In genomic region chr4:129578466-129578865, GRCm38 (mm10) we compare ENCODE assay signal across 9 mouse cellular contexts. TPM values are rescaled to one million over a fixed set of nuclear protein-coding genes. Genes with fewer than 3 reads are reported as not detected.
DNase-seq lines count a peak whose midpoint lies in the region; ATAC-seq lines count a peak whose summit lies in the region.
"Had no signal": no experiment of that assay in that cellular context is flagged by ENCODE, and none has a peak within 500 bp of the region (broad histone marks: within the 10 kb centered on the region; RNA-seq: fewer than 3 reads in every experiment).

Gene Fam167b (minus strand): TSS chr4:129578549.

- no peaks in the 10 kb centered on the region for H3K9me3 ChIP-seq in lung, embryonic 15.5 days
- no peaks in the 10 kb centered on the region for H3K9me3 ChIP-seq in kidney, embryonic 16.5 days (ENCODE audit: low read length)
- H3K9me3 ChIP-seq in midbrain, embryonic 16.5 days (replicated peaks; ENCODE audit: control insufficient read depth, low read length, poor library complexity, severe bottlenecking), result no peaks in the 10 kb centered on the region
- H3K9me3 ChIP-seq: G1E had no signal

- no peak within 1 kb of the TSS for H3K4me3 ChIP-seq in lung, embryonic 15.5 days
- peak within 1 kb of the TSS; percentile 34 for H3K4me3 ChIP-seq in kidney, embryonic 16.5 days (ENCODE audit: low read length)
- no peak within 1 kb of the TSS for H3K4me3 ChIP-seq in midbrain, embryonic 16.5 days (ENCODE audit: low read depth, low read length)

- H3K4me1 ChIP-seq in lung, embryonic 15.5 days, result peaks cover 6% of the 10 kb centered on the region; the same call in 1 of the 2 replicates
- H3K4me1 ChIP-seq in kidney, embryonic 16.5 days (ENCODE audit: insufficient read depth, low read length), result peaks cover 17% of the 10 kb centered on the region
- H3K4me1 ChIP-seq in midbrain, embryonic 16.5 days (ENCODE audit: control insufficient read depth, insufficient read depth, low read length), result no peaks in the 10 kb centered on the region

- H3K9ac ChIP-seq in lung, embryonic 15.5 days, result no peak within 1 kb of the TSS
- peak within 1 kb of the TSS; percentile 56 for H3K9ac ChIP-seq in kidney, embryonic 16.5 days (replicated peaks; ENCODE audit: low read length)
- peak within 1 kb of the TSS; percentile 38; the same call in 1 of the 2 replicates for H3K9ac ChIP-seq in midbrain, embryonic 16.5 days (ENCODE audit: low read depth, low read length)

- no peaks in the 10 kb centered on the region for H3K36me3 ChIP-seq in lung, embryonic 15.5 days
- no peaks in the 10 kb centered on the region for H3K36me3 ChIP-seq in kidney, embryonic 16.5 days (ENCODE audit: insufficient read depth, low read length)
- H3K36me3 ChIP-seq in midbrain, embryonic 16.5 days (ENCODE audit: control insufficient read depth, insufficient read depth, low read length), result no peaks in the 10 kb centered on the region
- H3K36me3 ChIP-seq: G1E had no signal

- 0 out of 2 replicates have a peak within 1 kb of the TSS, but pooled peaks have one; percentile 15 for H3K4me2 ChIP-seq in lung, embryonic 15.5 days
- H3K4me2 ChIP-seq in kidney, embryonic 16.5 days (replicated peaks; ENCODE audit: low read depth, low read length), result peak within 1 kb of the TSS; percentile 41
- peak within 1 kb of the TSS; percentile 24; the same call in 1 of the 2 replicates for H3K4me2 ChIP-seq in midbrain, embryonic 16.5 days (ENCODE audit: low read length)

- H3K27me3 ChIP-seq in lung, embryonic 15.5 days, result no peaks in the 10 kb centered on the region
- no peaks in the 10 kb centered on the region for H3K27me3 ChIP-seq in kidney, embryonic 16.5 days (ENCODE audit: insufficient read depth, low read length)
- H3K27me3 ChIP-seq in midbrain, embryonic 16.5 days (ENCODE audit: control insufficient read depth, insufficient read depth, low read depth, low read length), result no peaks in the 10 kb centered on the region

- H3K27ac ChIP-seq in lung, embryonic 15.5 days, result peak within 1 kb of the TSS; percentile 31; the same call in 1 of the 2 replicates
- H3K27ac ChIP-seq in kidney, embryonic 16.5 days (ENCODE audit: low read length), result peak within 1 kb of the TSS; percentile 52
- no peak within 1 kb of the TSS for H3K27ac ChIP-seq in midbrain, embryonic 16.5 days (ENCODE audit: low read length)

- ATAC-seq in lung, embryonic 15.5 days (ENCODE audit: borderline replicate concordance, extremely low read depth, low FRiP score, low TSS enrichment), result no peak
- ATAC-seq in kidney, embryonic 16.5 days (ENCODE audit: low FRiP score, low TSS enrichment), result no peak
- ATAC-seq in midbrain, embryonic 16.5 days, result no peak

- DNase-seq in lung, postnatal 14 days, result no peak
- peak; percentile 51 for DNase-seq in heart, adult 8-10 months (ENCODE audit: low spot score)
- no peak for DNase-seq in cerebellum, adult 18-20 months
- DNase-seq in layer of hippocampus, postnatal 25 days (ENCODE audit: extremely low spot score in 1 of 2, low spot score in 1 of 2), result no peak
- DNase-seq in ovary, adult 18-20 months (ENCODE audit: low spot score), result no peak

- WGBS in lung, embryonic 15.5 days, result 73% methylated on average over 5 of the region's 5 CpGs
- 72% methylated on average over 5 of the region's 5 CpGs for WGBS in kidney, embryonic 16.5 days
- 82% methylated on average over 5 of the region's 5 CpGs for WGBS in midbrain, embryonic 16.5 days

RNA-seq across cellular contexts. Expression of gene Fam167b, which starts in this region (rescaled TPM):
- 3.2 and 4.2 TPM in 2 replicates for polyA plus RNA-seq in lung, embryonic 15.5 days (2015; fragmentation: Nextera tagmentation; extraction: Ambion mirVana)
- total RNA-seq in heart, adult 8-10 months (2022), result under 1 TPM in 2 of 4 experiments, not detected in 2; 0.35 to 0.55 TPM
- 35.9 and 37.8 TPM in 2 replicates for polyA plus RNA-seq in kidney, embryonic 16.5 days (2015; fragmentation: Nextera tagmentation; extraction: Ambion mirVana)
- polyA plus RNA-seq in midbrain, embryonic 16.5 days (2015; fragmentation: Nextera tagmentation; extraction: Ambion mirVana), result 0.26 TPM in 1 of 2 replicates, not detected in the other
- total RNA-seq in layer of hippocampus, postnatal 25 days (2021), result under 1 TPM in 1 of 2 experiments, not detected in 1; 0.81 TPM
- total RNA-seq: G1E had no signal
- polyA plus RNA-seq: G1E had no signal

Comparison
In these comparisons a context has a peak if more than half of its experiments do, and no peak if none do; other contexts are left out.
1. Peak in DNase-seq in heart, adult 8-10 months; RNA of the gene not detected or under 1 TPM.